Mouse (Mus musculus) B cell, adult 62 days (primary cell): ENCODE measurements around the gene Ogfod3. TPM values are rescaled to one million over a fixed set of nuclear protein-coding genes. Genes with fewer than 3 reads are reported as not detected.

ENCODE experiments used
- total RNA-seq: library from RNA; stranded (reverse); gene quantifications from 4 replicates; pipeline ENCODE4 v1.2.4, GENCODE M21; 2023

Gene Ogfod3
- 8.8 to 11.3 TPM (median 9.1 TPM) in 4 replicates for total RNA-seq

GRCm38 (mm10) chr11:121204161-121205006 lies at the start of gene Ogfod3, which contains the start of gene Hexdc:
Gene Ogfod3 (minus strand): TSS chr11:121204711.
Gene Hexdc (plus strand): TSS chr11:121204433.

GRCm38 (mm10) chr11:121236564-121237344 lies 32.2 kb upstream of the Ogfod3 start, which contains the start of gene Narf:
Gene Narf (plus strand): TSS chr11:121237253.

GRCm38 (mm10) chr11:121229018-121229439 lies 24.5 kb upstream of the Ogfod3 start, which contains the start of gene Cybc1:
Gene Cybc1 (minus strand): TSS chr11:121229322.

GRCm38 (mm10) chr11:121159971-121160370 lies 44.5 kb downstream of the Ogfod3 start, which contains the start of gene Uts2r:
Gene Uts2r (plus strand): TSS chr11:121160271.

GRCm38 (mm10) chr11:121145865-121146264 lies 58.6 kb downstream of the Ogfod3 start, which contains the start of gene Tex19.1:
Gene Tex19.1 (plus strand): TSS chr11:121146143.

Other genes with a start within 250 kb of the Ogfod3 start
- gene Csnk1d, start 213.4 kb downstream of the Ogfod3 start, total RNA-seq: 132 to 152 TPM (median 140 TPM) in 4 replicates
- gene Cd7, start 165.3 kb downstream of the Ogfod3 start, total RNA-seq: 5.7 to 8.3 TPM (median 7.3 TPM) in 4 replicates
- gene Sectm1b, start 141.1 kb downstream of the Ogfod3 start, total RNA-seq: not detected in 4 replicates
- not detected in 4 replicates for gene Sectm1a, start 123.5 kb downstream of the Ogfod3 start, total RNA-seq
- gene Tex19.2, start 86.0 kb downstream of the Ogfod3 start, total RNA-seq: not detected in 4 replicates
- not detected in 4 replicates for gene Tex19.1, start 58.6 kb downstream of the Ogfod3 start, total RNA-seq
- not detected in 4 replicates for gene Uts2r, start 44.4 kb downstream of the Ogfod3 start, total RNA-seq
- 14.1 to 17.5 TPM (median 15.9 TPM) in 4 replicates for gene Hexdc, start 278 bp downstream of the Ogfod3 start, total RNA-seq
- 95.7 to 109 TPM (median 107 TPM) in 4 replicates for gene Cybc1, start 24.6 kb upstream of the Ogfod3 start, total RNA-seq
- 39.7 to 49.5 TPM (median 45.0 TPM) in 4 replicates for gene Narf, start 32.5 kb upstream of the Ogfod3 start, total RNA-seq
- gene Foxk2, start 55.3 kb upstream of the Ogfod3 start, total RNA-seq: 37.7 to 47.8 TPM (median 40.8 TPM) in 4 replicates
- gene Wdr45b, start 149.7 kb upstream of the Ogfod3 start, total RNA-seq: 51.8 to 67.6 TPM (median 56.9 TPM) in 4 replicates
- gene Rab40b, start 183.5 kb upstream of the Ogfod3 start, total RNA-seq: not detected in 4 replicates
- gene Fn3krp, start 216.7 kb upstream of the Ogfod3 start, total RNA-seq: 5.4 to 7.2 TPM (median 5.8 TPM) in 4 replicates
- gene Fn3k, start 230.2 kb upstream of the Ogfod3 start, total RNA-seq: 0.15 to 0.72 TPM in 2 of 4 replicates, not detected in the others
- 33.2 to 39.0 TPM (median 36.7 TPM) in 4 replicates for gene Tbcd, start 247.2 kb upstream of the Ogfod3 start, total RNA-seq